Mouse (Mus musculus): ENCODE data around the gene Olfr160. TPM values are rescaled to one million over a fixed set of nuclear protein-coding genes. Genes with fewer than 3 reads are reported as not detected.

The Olfr160 gene
- polyA plus RNA-seq (2012), result not detected in 2 replicates

GRCm38 (mm10) chr9:37716150-37716549 lies at the start of gene Olfr160:
Olfr160 (minus strand) TSS chr9:37716250.

GRCm38 (mm10) chr9:37744806-37745205 lies 28.8 kb upstream of the Olfr160 start, which contains the start of gene Olfr874:
Olfr874 (plus strand) TSS chr9:37745106.

GRCm38 (mm10) chr9:37669115-37669514 lies 46.9 kb downstream of the Olfr160 start, which contains the start of gene Panx3:
Panx3 (minus strand) TSS chr9:37669235.

Other genes with a start within 250 kb of the Olfr160 start
- gene Msantd2, start 226.9 kb downstream of the Olfr160 start, polyA plus RNA-seq (2012), result 17.6 TPM in 2 replicates
- gene Esam, start 188.2 kb downstream of the Olfr160 start, polyA plus RNA-seq (2012), result 0.96 and 2.6 TPM in 2 replicates
- 0.18 TPM in 1 of 2 replicates, not detected in the other for gene Vsig2, start 177.0 kb downstream of the Olfr160 start, polyA plus RNA-seq (2012)
- gene Nrgn, start 163.3 kb downstream of the Olfr160 start, polyA plus RNA-seq (2012), result 199 and 354 TPM in 2 replicates
- 0.56 and 0.59 TPM in 2 replicates for gene Siae, start 160.6 kb downstream of the Olfr160 start, polyA plus RNA-seq (2012)
- 4.3 and 4.6 TPM in 2 replicates for gene Spa17, start 102.5 kb downstream of the Olfr160 start, polyA plus RNA-seq (2012)
- 41.9 and 49.5 TPM in 2 replicates for gene Tbrg1, start 58.9 kb downstream of the Olfr160 start, polyA plus RNA-seq (2012)
- not detected in 2 replicates for gene Panx3, start 47.0 kb downstream of the Olfr160 start, polyA plus RNA-seq (2012)
- gene Olfr874, start 28.9 kb upstream of the Olfr160 start, polyA plus RNA-seq (2012), result not detected in 2 replicates
- gene Olfr875, start 55.6 kb upstream of the Olfr160 start, polyA plus RNA-seq (2012), result not detected in 2 replicates
- not detected in 2 replicates for gene Olfr876, start 86.8 kb upstream of the Olfr160 start, polyA plus RNA-seq (2012)
- not detected in 2 replicates for gene Olfr877, start 138.0 kb upstream of the Olfr160 start, polyA plus RNA-seq (2012)
- not detected in 2 replicates for gene Olfr145, start 180.5 kb upstream of the Olfr160 start, polyA plus RNA-seq (2012)
- gene Olfr878, start 201.6 kb upstream of the Olfr160 start, polyA plus RNA-seq (2012), result 0.04 TPM in 1 of 2 replicates, not detected in the other